Mouse (Mus musculus) ES-Bruce4 (cell line): ENCODE results near the gene Map3k6.

Experiments used
- CTCF ChIP-seq: IDR thresholded peaks from one replicate; pipeline ENCODE4 v1.8.1; 2011; ENCODE audit warnings: low read depth, low read length
- EP300 ChIP-seq: IDR thresholded peaks from 2 replicates; pipeline ENCODE4 v1.6.1; 2011; ENCODE audit warnings: low read depth, low read length; ENCODE audit not compliant: insufficient read depth
- POLR2A ChIP-seq: IDR thresholded peaks from one replicate; pipeline ENCODE4 v1.8.1; 2011; ENCODE audit warnings: low read length; ENCODE audit not compliant: insufficient read depth

GRCm38 (mm10) chr4:133285950-133286349 is 45.3 kb downstream of the Map3k6 start:
- TF ChIP-seq POLR2A (no peak), CTCF (no peak), EP300 (no peak)
